Mouse (Mus musculus): Measurements from ENCODE around the gene Supt5. TPM values are rescaled to one million over a fixed set of nuclear protein-coding genes. Genes with fewer than 3 reads are reported as not detected.
"Not testable (repeated sequence)": the region's sequence is repeated elsewhere in the genome, so short reads cannot be mapped to it uniquely, and the experiment has no call there.

Gene Supt5
- total RNA-seq (2021): 100 to 1,000 TPM; 113 to 114 TPM
- long read RNA-seq, experiment 1, partial matches to known transcripts: 38 of 57 reads
- long read RNA-seq, experiment 1, other reads (novel, unspliced or antisense): 18 of 57 reads
- long read RNA-seq, experiment 2, partial matches to known transcripts: 33 of 53 reads
- long read RNA-seq, experiment 2, other reads (novel, unspliced or antisense): 18 of 53 reads

DNA sequence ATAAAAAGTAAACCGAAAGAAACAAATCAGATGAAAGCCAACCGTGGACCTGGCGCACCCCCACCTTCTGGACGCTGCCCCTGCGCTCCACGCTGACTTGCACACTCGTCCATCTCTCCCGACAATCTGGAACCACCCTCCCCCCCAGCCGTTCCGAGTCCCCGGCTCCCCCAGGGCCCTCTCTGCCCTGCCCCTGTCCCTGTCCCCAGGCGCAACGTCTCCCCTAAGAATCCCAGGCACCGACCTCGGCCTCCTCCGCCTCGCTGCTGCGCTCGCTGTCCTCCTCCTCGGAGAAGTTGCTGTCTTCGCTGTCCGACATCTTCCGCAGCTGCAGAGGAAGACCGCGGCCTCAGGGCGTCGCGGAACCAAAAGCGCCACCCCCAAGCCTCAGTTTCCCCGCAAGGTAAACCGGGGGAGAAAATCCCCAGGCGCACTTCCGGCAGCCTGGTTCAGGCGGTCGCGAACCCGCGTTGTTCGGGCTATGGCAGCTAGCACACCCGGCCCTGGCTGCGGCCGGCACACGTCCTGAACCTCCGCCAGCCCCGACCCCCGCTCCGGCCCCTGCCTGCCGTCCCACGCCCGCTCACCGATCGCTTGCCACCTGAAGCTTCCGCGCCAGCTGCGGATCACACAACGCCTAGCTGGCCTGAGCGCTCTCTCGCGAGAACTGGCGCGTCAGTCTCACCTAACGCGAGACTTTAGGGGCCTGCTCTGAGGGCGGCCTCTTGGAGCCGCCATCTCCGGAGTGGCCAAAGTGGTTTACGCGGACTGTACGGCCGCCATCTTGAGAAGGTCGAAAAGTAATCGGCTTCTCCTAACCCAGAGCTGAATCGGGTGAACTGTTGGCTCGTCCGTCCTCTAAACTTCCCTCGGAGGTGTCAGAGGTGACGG is at the start of gene Supt5:
TSS of gene Supt5 (minus strand) at position 639 of the 891 bp plus-strand sequence.
- intact Hi-C loops (cut with DNase I): loop anchor here (5.0 kb wide), 1 partner anchor 61 kb away; the partner anchor contains the start of gene Eid2b
- DNase-seq (ENCODE audit: low spot score in 2 of 2): peak; percentile 97 to 98

DNA sequence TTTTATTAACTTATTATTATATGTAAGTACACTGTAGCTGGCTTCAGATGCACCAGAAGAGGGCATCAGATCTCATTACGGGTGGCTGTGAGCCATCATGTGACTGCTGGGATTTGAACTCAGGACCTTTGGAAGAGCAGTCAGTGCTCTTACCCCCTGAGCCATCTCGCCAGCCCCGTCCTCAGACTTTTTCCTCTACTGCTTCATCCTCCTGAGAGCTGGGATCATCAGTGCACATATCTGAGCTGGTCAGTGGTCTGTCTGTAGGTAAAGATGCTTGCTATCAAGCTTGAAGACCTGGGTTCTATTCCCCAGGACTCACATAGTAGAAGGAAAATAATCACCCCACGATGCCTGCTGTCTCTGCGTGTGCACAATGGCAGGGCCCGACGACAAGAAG is 48.8 kb upstream of the Supt5 start:
- not testable (repeated sequence) for DNase-seq (ENCODE audit: low spot score in 2 of 2)
- intact Hi-C loops (cut with DNase I): loop anchor here (2.0 kb wide), 1 partner anchor 15 kb away; the partner anchor contains the start of gene Plekhg2

- DNase-seq (ENCODE audit: low spot score in 2 of 2): not testable (repeated sequence)
- intact Hi-C loops (cut with DNase I): loop anchor here (2.0 kb wide), 1 partner anchor 14 kb away; the partner anchor contains the start of gene Plekhg2
Measured at GRCm38 (mm10) chr7:28386877-28387276, 48.3 kb upstream of the Supt5 start.

GRCm38 (mm10) chr7:28386462-28386861 is 47.9 kb upstream of the Supt5 start:
- intact Hi-C loops (cut with DNase I): loop anchor here (2.0 kb wide), 1 partner anchor 14 kb away; the partner anchor contains the start of gene Plekhg2
- DNase-seq (ENCODE audit: low spot score in 2 of 2): peak; percentile 84 to 85

GRCm38 (mm10) chr7:28386007-28386406 is 47.5 kb upstream of the Supt5 start:
- peak; percentile 30 to 62 for DNase-seq (ENCODE audit: low spot score in 2 of 2)
- intact Hi-C loops (cut with DNase I): loop anchor here (2.0 kb wide), 1 partner anchor 13 kb away; the partner anchor contains the start of gene Plekhg2

DNA sequence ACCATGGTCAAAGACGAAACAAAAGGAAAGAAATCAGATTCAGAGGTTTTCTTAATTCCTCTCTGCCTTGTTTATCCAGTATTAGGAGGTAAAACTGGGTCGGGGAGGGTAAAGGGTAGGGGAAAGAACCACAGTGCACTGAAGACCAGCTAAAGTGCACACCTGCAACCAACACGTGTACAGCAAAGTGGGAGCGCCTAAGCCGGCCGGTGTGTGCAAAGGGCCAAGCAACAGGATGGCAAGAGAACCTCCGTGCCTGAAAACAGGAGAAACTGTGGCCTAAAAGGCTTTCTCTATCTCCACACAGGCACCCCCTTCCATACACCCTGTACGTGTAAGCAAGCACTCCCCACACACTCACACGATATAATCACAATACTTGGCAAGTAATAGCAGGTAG is 46.6 kb upstream of the Supt5 start:
- no peak for DNase-seq (ENCODE audit: low spot score in 2 of 2)
- intact Hi-C loops (cut with DNase I): no loop called here

DNA sequence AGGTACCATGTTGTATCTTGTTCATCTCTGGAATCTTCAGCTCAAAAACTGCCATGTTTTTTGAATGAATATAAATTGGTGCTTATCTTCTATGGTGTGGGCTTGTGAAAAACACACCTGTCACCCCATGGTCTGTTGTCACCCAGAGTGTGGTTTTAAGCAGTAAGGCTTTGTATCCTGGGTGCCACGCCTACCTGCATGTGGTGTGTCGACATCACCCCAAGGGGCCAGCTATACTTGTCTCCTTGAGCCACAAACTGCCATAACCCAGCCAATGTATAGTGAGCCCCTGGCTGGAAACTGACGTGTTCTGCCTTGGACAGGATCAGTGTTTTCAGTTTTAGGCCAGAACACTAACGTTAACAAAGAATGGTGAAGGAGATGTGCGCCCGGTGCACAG is 45.6 kb upstream of the Supt5 start:
- intact Hi-C loops (cut with DNase I): no loop called here
- DNase-seq (ENCODE audit: low spot score in 2 of 2): no peak

DNA sequence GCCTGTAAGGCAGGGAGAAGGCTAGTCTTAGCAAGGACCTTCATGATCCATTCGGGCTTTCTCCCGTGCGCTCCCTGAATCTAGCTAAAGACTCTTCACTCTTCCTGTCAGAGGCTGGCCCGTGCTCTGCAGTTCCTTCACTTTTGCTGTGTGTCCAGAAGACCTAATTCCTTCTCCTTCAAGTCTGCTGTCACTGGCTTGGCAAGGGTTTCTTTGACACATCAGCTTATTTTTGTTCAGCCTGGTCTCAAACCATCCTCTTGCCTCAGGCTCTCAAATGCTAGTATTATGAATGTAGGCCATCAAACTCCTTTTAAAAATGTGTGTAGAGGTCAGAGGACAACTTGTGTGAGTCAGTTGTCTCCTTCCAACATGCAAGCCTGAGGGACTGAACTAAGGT is 45.1 kb upstream of the Supt5 start:
- intact Hi-C loops (cut with DNase I): no loop called here
- DNase-seq (ENCODE audit: low spot score in 2 of 2): no peak

DNA sequence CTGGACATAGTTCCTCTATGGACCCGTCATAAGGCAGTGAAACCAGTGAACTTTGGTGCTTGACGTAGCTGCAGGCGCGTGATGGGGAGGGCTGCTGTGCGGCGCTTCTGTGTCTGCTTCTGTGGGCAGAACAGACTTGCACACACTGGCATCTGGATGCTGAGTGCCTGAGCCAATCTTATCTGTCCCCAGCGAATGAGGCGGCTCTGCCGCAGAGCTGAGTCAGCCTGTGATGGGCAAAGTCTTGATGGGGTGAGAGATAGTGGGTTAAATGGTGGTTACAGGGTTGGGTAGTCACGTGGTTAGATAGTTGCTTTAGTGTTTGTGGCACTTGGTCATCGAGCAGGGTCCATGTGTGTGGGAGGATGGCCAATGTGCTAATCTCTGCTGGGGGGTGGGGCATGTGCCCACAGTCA is 44.4 kb upstream of the Supt5 start:
- intact Hi-C loops (cut with DNase I): no loop called here

DNA sequence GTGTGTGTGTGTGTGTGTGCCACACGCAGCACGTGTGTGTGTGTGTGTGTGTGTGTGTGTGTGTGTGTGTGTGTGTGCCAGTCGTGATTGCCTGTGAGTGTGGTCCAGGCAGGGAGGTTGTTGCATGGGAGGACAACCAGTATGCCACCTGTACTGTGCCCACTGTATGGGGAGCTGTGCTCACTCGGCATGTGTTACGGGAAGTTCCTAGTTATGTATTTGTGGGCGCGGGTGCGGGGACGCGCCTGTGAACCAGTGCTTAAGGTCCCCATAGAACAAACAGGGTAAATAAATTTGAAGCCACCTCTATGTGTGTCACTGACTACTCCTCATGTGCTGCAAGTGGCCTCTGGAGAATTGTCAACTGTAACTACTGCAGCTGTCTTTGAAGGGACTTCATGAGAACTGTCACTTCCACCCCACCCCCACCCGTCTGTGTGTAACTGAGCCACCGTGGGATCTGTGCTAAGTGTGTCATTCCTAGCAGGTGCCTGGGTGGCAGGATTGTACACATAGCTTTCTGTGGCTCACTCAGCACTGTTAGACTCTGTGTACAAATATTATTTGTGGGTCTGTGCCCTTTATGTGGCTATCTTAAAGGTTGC is 43.9 kb upstream of the Supt5 start:
- intact Hi-C loops (cut with DNase I): no loop called here
- peak in 1 of 2 experiments; percentile 33 for DNase-seq (ENCODE audit: low spot score in 2 of 2)

More for the DNA sequence above, 44.4 kb upstream of the Supt5 start:
- DNase-seq (ENCODE audit: low spot score in 2 of 2): peak; percentile 71 to 85

DNA sequence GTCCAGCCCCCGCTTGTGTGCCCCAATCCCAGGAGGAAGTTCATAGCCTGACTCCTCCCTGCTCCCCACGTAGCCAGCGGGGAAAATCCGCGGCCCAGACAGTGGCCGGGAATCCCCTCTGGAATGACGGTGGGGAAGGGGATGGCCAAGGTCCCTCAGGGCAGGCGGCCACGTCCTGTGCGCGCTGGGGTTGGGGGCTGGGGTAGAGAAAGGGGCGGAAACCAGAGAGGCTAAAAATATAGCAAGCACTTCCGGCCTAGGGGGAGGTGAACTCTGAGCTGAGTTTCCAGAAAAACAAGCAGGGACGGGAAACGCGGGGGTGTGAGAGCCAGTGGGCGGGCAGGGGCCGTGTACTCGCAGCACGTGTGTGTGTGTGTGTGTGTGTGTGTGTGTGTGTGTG is 43.4 kb upstream of the Supt5 start:
- intact Hi-C loops (cut with DNase I): no loop called here
- DNase-seq (ENCODE audit: low spot score in 2 of 2): peak; percentile 63 to 77

DNA sequence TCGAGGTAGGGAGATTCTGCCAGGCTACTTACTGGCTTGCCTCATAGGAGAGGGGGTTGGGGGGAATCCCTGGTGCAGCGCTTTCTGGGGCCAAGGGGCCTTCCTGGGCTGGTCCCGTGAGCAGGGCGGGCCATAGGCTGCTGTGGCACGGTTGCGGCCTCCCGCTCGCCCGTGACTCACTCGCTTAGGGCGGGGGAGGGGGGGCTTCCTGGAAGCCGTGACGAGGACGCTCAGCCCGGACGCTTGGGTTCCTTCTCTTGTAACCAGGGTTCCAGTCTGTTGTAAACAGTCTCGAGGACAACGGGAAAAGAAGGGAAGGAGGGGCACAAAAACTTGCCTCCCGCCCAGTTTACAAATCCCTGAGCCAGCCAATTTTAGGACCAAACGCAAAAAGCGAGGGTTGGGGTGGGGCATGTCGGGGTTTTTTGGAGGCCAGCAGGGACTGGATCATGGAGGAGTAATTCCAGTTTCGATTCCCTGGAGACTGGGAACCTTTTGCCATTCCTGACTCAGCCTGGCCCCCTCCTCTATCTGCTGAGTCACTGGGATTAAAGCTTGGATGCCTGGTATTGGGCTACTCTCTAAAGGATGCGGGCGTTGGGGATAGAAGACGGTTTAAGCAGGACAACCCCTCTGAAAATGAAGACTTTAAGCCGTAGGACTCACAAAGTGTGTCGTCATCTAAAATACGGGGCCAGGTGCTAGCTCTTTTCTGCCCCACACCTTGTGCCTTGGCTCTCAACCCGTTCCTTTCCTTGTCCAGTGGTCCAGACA is 42.7 kb upstream of the Supt5 start:
- no peak for DNase-seq (ENCODE audit: low spot score in 2 of 2)
- intact Hi-C loops (cut with DNase I): no loop called here

DNA sequence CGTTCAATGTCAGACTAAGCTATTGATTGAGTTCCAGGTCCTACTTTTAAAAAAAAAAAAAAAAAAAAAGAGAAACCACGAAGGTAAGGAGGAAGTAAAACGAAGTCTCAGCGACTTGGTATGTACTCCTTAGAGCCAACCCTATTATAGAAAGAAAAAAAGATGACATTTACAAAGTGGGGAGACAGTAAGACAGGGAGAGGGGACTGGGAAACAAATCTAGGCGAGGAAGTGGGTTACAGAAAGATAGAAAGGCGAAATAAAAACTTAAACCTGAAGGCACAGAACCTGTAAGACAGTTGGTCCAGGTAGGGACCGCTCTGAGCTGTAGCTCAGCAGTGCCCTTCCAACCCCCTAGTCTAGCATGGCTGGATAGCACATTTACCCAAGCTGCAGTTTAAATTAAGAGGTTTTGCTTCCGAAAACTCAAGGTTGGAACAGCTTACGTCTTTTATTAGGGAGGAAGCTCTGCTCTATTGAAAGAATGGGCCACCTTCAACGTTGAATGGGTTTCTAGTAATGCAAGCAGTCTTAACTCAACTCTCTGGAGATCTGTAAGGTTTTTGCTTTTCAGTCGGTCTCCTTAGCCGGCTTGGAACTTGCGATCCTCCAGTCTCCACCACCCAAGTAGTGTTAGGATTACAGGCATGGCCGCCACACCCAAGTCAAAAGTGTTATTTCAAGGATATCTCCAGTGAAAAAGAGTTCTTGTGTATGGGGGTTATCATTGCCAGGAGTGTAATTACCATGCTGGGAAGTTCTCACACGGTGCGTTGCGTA is 41.9 kb upstream of the Supt5 start, which contains the start of gene Zfp36:
TSS of gene Zfp36 (minus strand) at position 17 of the 780 bp plus-strand sequence.
- intact Hi-C loops (cut with DNase I): no loop called here
- DNase-seq (ENCODE audit: low spot score in 2 of 2): no peak

DNA sequence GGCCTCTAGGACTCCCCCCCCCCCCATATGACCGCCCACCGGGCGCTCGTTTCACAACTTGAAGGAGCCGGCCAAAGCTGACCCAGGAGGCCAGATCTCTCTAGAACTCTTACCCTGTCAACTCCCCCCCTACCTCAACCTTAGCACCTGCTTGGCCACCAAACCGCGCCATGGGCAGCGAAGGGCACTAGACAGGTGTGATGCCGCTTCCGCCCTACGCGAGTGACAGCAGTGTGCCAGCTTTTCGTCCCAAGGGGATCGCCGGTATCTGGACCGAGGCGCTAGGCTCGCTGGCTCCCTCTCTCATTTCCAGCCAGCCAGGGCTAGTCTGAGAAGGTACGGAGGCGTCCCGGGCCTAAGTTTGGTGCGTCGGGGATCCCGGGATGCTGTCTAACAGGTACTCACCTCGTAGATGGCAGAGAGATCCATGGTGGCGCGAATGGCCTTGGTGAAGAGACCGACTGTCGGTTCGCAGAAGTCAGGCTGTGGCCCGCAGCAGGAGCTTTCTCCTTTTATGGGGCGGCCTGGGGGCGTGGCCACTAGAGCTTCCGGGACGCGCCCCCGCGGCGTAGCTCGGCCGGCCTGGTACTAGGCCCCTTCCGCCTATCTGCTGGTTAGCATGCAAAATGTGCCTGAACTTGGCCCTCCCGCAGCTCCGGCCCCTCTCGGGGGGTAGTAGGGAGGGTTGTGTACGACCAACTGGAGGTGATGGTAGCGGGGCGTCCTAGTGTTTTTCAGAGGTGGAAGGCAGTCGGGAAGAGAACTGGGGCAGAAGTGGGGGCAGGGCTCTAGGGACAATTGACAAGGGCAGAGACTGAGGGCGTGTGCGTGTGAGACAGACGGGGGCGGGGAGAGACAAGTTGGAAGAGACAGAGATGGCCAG is 40.5 kb upstream of the Supt5 start:
- intact Hi-C loops (cut with DNase I): no loop called here

DNA sequence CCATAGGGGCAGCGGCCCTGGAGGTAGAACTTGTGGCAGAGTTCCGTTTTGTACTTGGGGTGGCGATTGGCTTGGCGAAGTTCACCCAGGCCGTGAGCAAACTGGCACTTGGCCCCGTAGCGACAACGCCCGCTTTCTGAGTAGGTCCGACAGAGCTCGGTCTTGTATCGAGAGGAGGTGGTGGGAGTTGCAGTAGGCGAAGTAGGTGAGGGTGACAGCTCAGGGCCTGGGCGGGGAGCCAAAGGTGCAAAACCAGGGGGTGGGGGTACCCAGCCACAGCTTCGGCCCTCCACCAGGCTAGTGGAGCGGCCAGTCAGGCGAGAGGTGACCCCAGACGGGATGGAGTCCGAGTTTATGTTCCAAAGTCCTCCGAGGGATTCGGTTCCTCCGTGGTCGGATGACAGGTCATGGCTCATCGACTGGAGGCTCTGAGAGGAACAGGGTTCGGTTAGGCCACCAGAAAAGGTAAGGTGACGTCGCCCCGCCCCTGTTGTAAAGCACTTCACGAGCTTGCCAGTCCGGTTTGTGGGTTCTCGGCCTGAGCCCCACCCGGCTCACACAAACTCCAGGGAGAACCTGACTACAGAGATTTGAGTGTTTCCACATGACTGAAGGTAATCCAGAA is 39.6 kb upstream of the Supt5 start:
- no peak for DNase-seq (ENCODE audit: low spot score in 2 of 2)
- intact Hi-C loops (cut with DNase I): no loop called here

More for the DNA sequence above, 40.5 kb upstream of the Supt5 start:
- DNase-seq (ENCODE audit: low spot score in 2 of 2): peak; percentile 83

- no peak for DNase-seq (ENCODE audit: low spot score in 2 of 2)
- intact Hi-C loops (cut with DNase I): no loop called here
Measured at GRCm38 (mm10) chr7:28377190-28378065, 38.9 kb upstream of the Supt5 start.

All from left cerebral cortex, postnatal 14 days (tissue).